Mouse (Mus musculus) midbrain, embryonic 10.5 days (tissue): Measurements from ENCODE around the gene Ppp2r5b. TPM values are rescaled to one million over a fixed set of nuclear protein-coding genes. Genes with fewer than 3 reads are reported as not detected.

Experiments
- DNase-seq: peaks from one replicate; pipeline ENCODE4 v3.0.0-alpha.2; 2017; ENCODE audit warnings: low spot score
- H3K27ac ChIP-seq: fragments of 300-500 bp; sonication (generic); replicated peaks from 2 replicates; pipeline ENCODE4 v1.5.1; 2016; ENCODE audit warnings: mild to moderate bottlenecking
- H3K27me3 ChIP-seq: fragments of 300-500 bp; sonication (generic); 2 replicates; pipeline ENCODE4 v1.6.1; 2016; ENCODE audit warnings: low read depth, mild to moderate bottlenecking; ENCODE audit not compliant: poor library complexity, severe bottlenecking
- H3K36me3 ChIP-seq: fragments of 300-500 bp; sonication (generic); 2 replicates; pipeline ENCODE4 v1.6.1; 2016; ENCODE audit warnings: mild to moderate bottlenecking, moderate library complexity
- H3K4me1 ChIP-seq: fragments of 300-500 bp; sonication (generic); 2 replicates; pipeline ENCODE4 v1.6.1; 2016
- H3K4me3 ChIP-seq: fragments of 300-500 bp; sonication (generic); 2 replicates; pipeline ENCODE4 v1.5.1; 2016; ENCODE audit warnings: mild to moderate bottlenecking, moderate library complexity
- H3K9me3 ChIP-seq: fragments of 300-500 bp; sonication (generic); replicated peaks from 2 replicates; pipeline ENCODE4 v1.6.1; 2016; ENCODE audit warnings: mild to moderate bottlenecking
- WGBS: fragments of 180-500 bp; shearing (Covaris S2); methylation state at CpG from one replicate; pipeline ENCODE4 v1.1.7; 2016; 5-methylcytosine and 5-hydroxymethylcytosine counted together
- polyA plus RNA-seq: library from polyadenylated mRNA; unstranded; fragments of >200 nt; fragmentation: Nextera tagmentation; extraction: Ambion mirVana; gene quantifications from 2 replicates; pipeline ENCODE4 v1.2.1, GENCODE M21; 2016

Gene Ppp2r5b
- polyA plus RNA-seq, 1 experiment from 2014 or later, result 31.7 TPM

GRCm38 (mm10) chr19:6275740-6276389 lies 40.2 kb upstream of the Ppp2r5b start:
- Histone ChIP-seq H3K9me3 (no peaks in the 10 kb centered on the region), H3K4me3 (peak overlapping the region; percentile 91), H3K4me1 (peaks cover 54% of the 10 kb centered on the region), H3K27ac (peak overlapping the region; percentile 91), H3K36me3 (peaks cover 20% of the 10 kb centered on the region), H3K27me3 (peaks cover 4% of the 10 kb centered on the region; the same call in 1 of the 2 replicates)
- no peak for DNase-seq
- 8% methylated on average over 15 of the region's 15 CpGs for WGBS

GRCm38 (mm10) chr19:6273998-6274608 lies 38.4 kb upstream of the Ppp2r5b start:
- no peak for DNase-seq

GRCm38 (mm10) chr19:6273592-6273991 lies 37.9 kb upstream of the Ppp2r5b start:
- Histone ChIP-seq H3K4me3 (no peak overlapping the region), H3K27me3 (peaks cover 4% of the 10 kb centered on the region; the same call in 1 of the 2 replicates), H3K27ac (no peak overlapping the region), H3K36me3 (no peaks in the 10 kb centered on the region), H3K9me3 (no peaks in the 10 kb centered on the region), H3K4me1 (peaks cover 41% of the 10 kb centered on the region)
- no peak for DNase-seq
- 94% methylated on average over 4 of the region's 4 CpGs for WGBS

More at GRCm38 (mm10) chr19:6273998-6274608, 38.4 kb upstream of the Ppp2r5b start:
- Histone ChIP-seq H3K36me3 (peaks cover 2% of the 10 kb centered on the region), H3K4me1 (peaks cover 46% of the 10 kb centered on the region), H3K27me3 (peaks cover 4% of the 10 kb centered on the region; the same call in 1 of the 2 replicates), H3K4me3 (no peak overlapping the region), H3K27ac (no peak overlapping the region), H3K9me3 (no peaks in the 10 kb centered on the region)
- WGBS, result 94% methylated on average over 13 of the region's 13 CpGs

- Histone ChIP-seq H3K4me1 (peaks cover 32% of the 10 kb centered on the region), H3K9me3 (no peaks in the 10 kb centered on the region), H3K27me3 (peaks cover 4% of the 10 kb centered on the region; the same call in 1 of the 2 replicates), H3K36me3 (no peaks in the 10 kb centered on the region), H3K27ac (no peak overlapping the region), H3K4me3 (no peak overlapping the region)
- no peak for DNase-seq
- WGBS, result 92% methylated on average over 4 of the region's 4 CpGs
Measured at GRCm38 (mm10) chr19:6272738-6273137, 37.1 kb upstream of the Ppp2r5b start.

- 66% methylated on average over 7 of the region's 7 CpGs for WGBS
Measured at GRCm38 (mm10) chr19:6272053-6272452, 36.4 kb upstream of the Ppp2r5b start.

GRCm38 (mm10) chr19:6271206-6271605 lies 35.5 kb upstream of the Ppp2r5b start:
- Histone ChIP-seq H3K4me3 (no peak overlapping the region), H3K9me3 (no peaks in the 10 kb centered on the region), H3K27me3 (peaks cover 4% of the 10 kb centered on the region; the same call in 1 of the 2 replicates), H3K36me3 (no peaks in the 10 kb centered on the region), H3K4me1 (peaks cover 23% of the 10 kb centered on the region), H3K27ac (no peak overlapping the region; the same call in 1 of the 2 replicates)
- DNase-seq, result no peak
- 24% methylated on average over 8 of the region's 8 CpGs for WGBS

More at GRCm38 (mm10) chr19:6272053-6272452, 36.4 kb upstream of the Ppp2r5b start:
- peaks cover 26% of the 10 kb centered on the region for H3K4me1 ChIP-seq
- H3K9me3 ChIP-seq, result no peaks in the 10 kb centered on the region
- no peak overlapping the region for H3K27ac ChIP-seq
- no peak overlapping the region for H3K4me3 ChIP-seq
- no peaks in the 10 kb centered on the region for H3K36me3 ChIP-seq
- DNase-seq, result no peak
- H3K27me3 ChIP-seq, result peaks cover 4% of the 10 kb centered on the region; the same call in 1 of the 2 replicates

GRCm38 (mm10) chr19:6270661-6271060 lies 35.0 kb upstream of the Ppp2r5b start:
- H3K36me3 ChIP-seq, result no peaks in the 10 kb centered on the region
- WGBS, result 57% methylated on average over 9 of the region's 9 CpGs

GRCm38 (mm10) chr19:6269798-6270475 lies 34.3 kb upstream of the Ppp2r5b start:
- DNase-seq, result no peak

More at GRCm38 (mm10) chr19:6270661-6271060, 35.0 kb upstream of the Ppp2r5b start:
- Histone ChIP-seq H3K4me1 (peaks cover 18% of the 10 kb centered on the region), H3K27me3 (peaks cover 4% of the 10 kb centered on the region; the same call in 1 of the 2 replicates), H3K27ac (no peak overlapping the region), H3K9me3 (no peaks in the 10 kb centered on the region), H3K4me3 (no peak overlapping the region)
- no peak for DNase-seq

GRCm38 (mm10) chr19:6268670-6269132 lies 33.0 kb upstream of the Ppp2r5b start:
- H3K4me3 ChIP-seq, result no peak overlapping the region
- no peak overlapping the region for H3K27ac ChIP-seq
- H3K4me1 ChIP-seq, result peaks cover 9% of the 10 kb centered on the region
- no peak for DNase-seq
- H3K27me3 ChIP-seq, result peaks cover 4% of the 10 kb centered on the region; the same call in 1 of the 2 replicates
- WGBS, result 85% methylated on average over 7 of the region's 7 CpGs
- no peaks in the 10 kb centered on the region for H3K9me3 ChIP-seq
- no peaks in the 10 kb centered on the region for H3K36me3 ChIP-seq

More at GRCm38 (mm10) chr19:6269798-6270475, 34.3 kb upstream of the Ppp2r5b start:
- H3K4me1 ChIP-seq, result peaks cover 11% of the 10 kb centered on the region
- no peaks in the 10 kb centered on the region for H3K9me3 ChIP-seq
- H3K4me3 ChIP-seq, result no peak overlapping the region
- no peak overlapping the region for H3K27ac ChIP-seq
- peaks cover 4% of the 10 kb centered on the region; the same call in 1 of the 2 replicates for H3K27me3 ChIP-seq
- 84% methylated on average over 8 of the region's 8 CpGs for WGBS
- H3K36me3 ChIP-seq, result no peaks in the 10 kb centered on the region

GRCm38 (mm10) chr19:6268170-6268528 lies 32.5 kb upstream of the Ppp2r5b start:
- peak; percentile 88 for DNase-seq
- no peak overlapping the region for H3K27ac ChIP-seq
- H3K36me3 ChIP-seq, result no peaks in the 10 kb centered on the region
- H3K9me3 ChIP-seq, result no peaks in the 10 kb centered on the region
- peaks cover 4% of the 10 kb centered on the region; the same call in 1 of the 2 replicates for H3K27me3 ChIP-seq
- WGBS, result 21% methylated on average over 8 of the region's 8 CpGs
- H3K4me3 ChIP-seq, result no peak overlapping the region; the same call in 1 of the 2 replicates
- peaks cover 9% of the 10 kb centered on the region for H3K4me1 ChIP-seq

GRCm38 (mm10) chr19:6267306-6268169 lies 31.9 kb upstream of the Ppp2r5b start:
- 78% methylated on average over 11 of the region's 11 CpGs for whole genome bisulfite sequencing
- Histone ChIP-seq H3K27ac (no peak overlapping the region), H3K36me3 (peaks cover 4% of the 10 kb centered on the region; the same call in 1 of the 2 replicates), H3K27me3 (peaks cover 4% of the 10 kb centered on the region; the same call in 1 of the 2 replicates), H3K4me3 (no peak overlapping the region; the same call in 1 of the 2 replicates), H3K9me3 (no peaks in the 10 kb centered on the region), H3K4me1 (peaks cover 9% of the 10 kb centered on the region)
- DNase-seq, result no peak
